Mouse (Mus musculus): ENCODE measurements around the gene Mep1a.
A peak's percentile ranks its signal among the peaks of the same experiment; 100 is the strongest.
"Not testable (repeated sequence)": the region's sequence is repeated elsewhere in the genome, so short reads cannot be mapped to it uniquely, and the experiment has no call there.

The Mep1a gene

DNA sequence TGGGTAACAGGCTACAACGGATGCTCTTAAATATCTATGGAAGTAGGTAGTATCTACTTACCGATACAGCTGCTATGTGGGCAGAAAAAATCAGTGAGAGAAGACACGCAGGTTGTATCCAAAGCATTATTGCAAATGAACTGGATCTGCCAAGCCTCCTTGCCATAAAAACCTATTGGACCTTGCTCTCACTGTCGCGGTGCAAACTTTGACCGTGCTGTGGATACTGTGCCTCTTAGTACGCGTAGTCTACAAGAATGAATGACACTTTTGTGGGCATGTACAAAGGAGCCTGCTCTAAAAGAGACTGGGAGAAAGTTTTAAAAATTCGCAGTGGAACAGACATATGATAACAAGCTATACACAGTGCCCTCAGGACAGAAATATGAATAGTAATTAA is at the start of gene Mep1a:
Gene Mep1a (minus strand): TSS at position 221 of the 400 bp plus-strand sequence.
- DNase-seq (ENCODE audit: low spot score in 2 of 2) = no peak

- DNase-seq (ENCODE audit: low spot score in 2 of 2) = no peak
These were observed 48.6 kb upstream of the Mep1a start for GRCm38 (mm10) chr17:43551122-43551630.

- no peak for DNase-seq (ENCODE audit: low spot score in 2 of 2)
These were observed 41.4 kb upstream of the Mep1a start for GRCm38 (mm10) chr17:43544040-43544439.

DNA sequence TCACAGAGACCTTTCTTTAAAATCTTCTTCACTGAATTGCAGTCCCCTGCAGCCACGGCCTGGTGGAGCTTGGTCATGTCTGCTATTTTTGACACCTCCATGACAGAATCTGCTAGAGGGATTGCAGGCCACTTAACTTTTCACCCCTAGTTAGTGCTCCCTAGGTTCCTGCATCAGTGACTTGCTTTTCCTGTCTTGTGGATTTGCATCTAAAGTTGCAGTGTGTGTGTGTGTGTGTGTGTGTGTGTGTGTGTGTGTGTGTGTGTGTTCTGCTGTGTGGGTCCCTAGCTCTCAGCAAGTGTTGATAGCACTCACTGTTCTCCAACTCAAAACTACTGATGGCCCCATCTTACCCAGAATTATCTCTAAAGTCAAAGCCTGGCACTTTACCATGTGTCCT is 40.9 kb upstream of the Mep1a start, which contains the start of gene Ankrd66:
Gene Ankrd66 (minus strand): TSS at position 101 of the 400 bp plus-strand sequence.
- DNase-seq (ENCODE audit: low spot score in 2 of 2) = no peak

GRCm38 (mm10) chr17:43538767-43539166 is 36.2 kb upstream of the Mep1a start:
- no peak for DNase-seq (ENCODE audit: low spot score in 2 of 2)

DNA sequence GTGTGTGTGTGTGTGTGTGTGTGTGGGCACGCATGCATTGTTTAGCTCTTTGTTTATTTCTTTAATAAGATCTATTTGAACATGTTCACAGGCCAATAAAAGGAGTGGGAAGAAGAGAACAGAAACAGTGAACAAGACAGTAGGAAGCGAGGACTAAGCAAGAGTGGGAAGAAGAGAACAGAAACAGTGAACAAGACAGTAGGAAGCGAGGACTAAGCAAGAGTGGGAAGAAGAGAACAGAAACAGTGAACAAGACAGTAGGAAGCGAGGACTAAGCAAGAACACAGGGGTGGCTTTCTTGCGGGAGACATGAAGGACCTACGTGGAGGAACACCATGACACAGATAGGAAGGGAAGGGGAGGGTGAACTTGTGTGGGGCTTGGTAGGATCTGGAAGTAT is 34.2 kb upstream of the Mep1a start:
- DNase-seq (ENCODE audit: low spot score in 2 of 2) = not testable (repeated sequence)

DNA sequence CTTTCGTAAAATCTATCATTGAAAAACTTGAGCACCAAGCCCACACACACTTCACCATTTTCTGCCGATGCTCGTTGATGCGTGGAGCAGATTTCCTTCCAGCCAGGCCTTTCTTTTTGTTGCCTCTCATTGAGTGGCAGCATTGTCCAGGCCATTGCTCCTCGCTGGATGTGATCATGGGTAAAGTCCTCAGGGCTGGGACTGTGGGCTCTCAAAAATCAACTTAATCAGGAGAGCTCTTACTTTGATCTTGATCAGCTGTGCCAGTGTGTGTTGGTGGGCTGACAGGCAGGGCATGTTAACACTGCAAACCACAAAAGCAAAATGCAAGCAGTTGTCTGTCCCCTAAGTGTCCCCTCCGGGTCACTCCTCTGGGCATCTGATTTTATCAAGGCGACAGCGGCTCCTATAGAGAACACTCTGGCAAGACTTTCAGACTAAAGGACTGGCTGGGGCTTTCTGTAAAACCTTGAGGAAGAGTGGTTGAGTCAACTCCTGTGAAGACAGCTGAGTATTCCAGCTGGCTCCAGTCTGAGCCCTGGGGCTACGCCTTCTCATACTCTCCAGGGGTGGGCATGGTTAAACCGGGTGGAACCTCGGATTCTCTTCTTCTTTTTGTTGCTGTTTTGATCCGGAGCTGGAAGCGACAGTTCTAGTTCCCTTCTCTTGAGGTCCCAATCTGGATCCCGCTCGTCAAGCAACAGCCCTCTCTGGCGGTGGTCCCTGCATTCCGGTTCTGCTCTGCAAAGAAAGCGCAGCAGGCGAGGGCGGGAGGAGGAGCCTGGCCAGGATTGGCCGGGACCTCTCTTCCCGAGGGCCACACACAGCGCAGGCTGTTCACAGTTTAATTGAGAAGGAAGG is 32.0 kb upstream of the Mep1a start:
- no peak for DNase-seq (ENCODE audit: low spot score in 2 of 2)

- DNase-seq (ENCODE audit: low spot score in 2 of 2) = no peak
These were observed 28.6 kb upstream of the Mep1a start for GRCm38 (mm10) chr17:43531192-43531591.

GRCm38 (mm10) chr17:43530507-43530906 is 27.9 kb upstream of the Mep1a start:
- DNase-seq (ENCODE audit: low spot score in 2 of 2) = no peak

DNA sequence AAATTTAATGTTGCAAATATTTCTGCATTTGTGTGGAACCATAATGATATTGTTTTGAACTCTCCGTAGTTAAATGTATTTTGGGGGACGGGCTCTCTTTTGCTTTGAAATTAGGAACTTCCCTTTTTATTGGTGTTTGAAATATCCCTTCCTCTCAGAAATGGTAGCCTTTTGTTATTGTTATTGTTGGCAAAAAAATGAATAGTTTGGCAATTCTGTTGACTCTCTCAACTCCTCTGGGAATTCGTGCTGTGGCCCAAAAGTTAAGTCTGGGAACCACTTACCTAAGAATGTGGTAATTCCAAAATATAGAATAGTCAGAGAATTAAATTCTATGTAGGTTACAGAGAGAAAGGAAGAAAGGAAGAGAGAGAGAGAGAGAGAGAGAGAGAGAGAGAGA is 17.6 kb upstream of the Mep1a start:
- no peak for DNase-seq (ENCODE audit: low spot score in 2 of 2)

DNA sequence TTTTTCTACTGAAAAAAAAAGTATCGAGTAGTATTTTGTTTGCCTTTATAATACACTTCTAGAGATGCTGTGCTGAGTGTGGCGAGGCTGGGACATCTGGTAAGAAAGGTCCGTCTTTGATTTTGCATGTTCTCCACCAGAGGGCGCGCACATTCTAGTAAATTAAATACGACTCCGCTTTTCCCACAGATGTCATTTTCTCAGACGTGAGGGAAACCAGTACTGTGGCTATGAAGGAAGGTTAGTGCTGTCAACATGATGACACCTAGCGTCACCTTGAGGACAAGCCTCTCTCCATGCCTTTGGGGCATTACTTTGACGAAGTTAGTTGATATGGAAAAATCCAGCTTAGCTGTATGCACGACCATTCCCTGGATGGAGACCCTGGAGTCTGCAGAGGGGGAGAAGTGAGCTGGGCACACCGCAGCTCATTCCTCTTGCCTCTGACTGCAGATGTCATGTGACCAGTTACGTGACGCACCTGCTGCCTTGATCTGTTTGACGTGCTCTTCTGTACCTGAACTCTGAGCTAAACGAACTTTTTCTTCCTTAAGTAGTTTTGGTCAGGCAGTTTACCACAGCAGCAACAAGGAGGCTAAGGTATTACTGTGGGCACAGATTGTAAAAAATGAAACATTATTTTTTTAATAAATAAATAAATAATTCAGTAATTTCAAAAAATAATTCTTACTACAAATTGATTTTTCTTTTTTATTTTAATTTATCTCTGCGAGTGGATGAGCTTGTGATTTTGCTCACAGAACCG is 16.2 kb upstream of the Mep1a start:
- DNase-seq (ENCODE audit: low spot score in 2 of 2) = peak in 1 of 2 experiments; percentile 39

GRCm38 (mm10) chr17:43510782-43511181 is 8.2 kb upstream of the Mep1a start:
- DNase-seq (ENCODE audit: low spot score in 2 of 2) = no peak

DNA sequence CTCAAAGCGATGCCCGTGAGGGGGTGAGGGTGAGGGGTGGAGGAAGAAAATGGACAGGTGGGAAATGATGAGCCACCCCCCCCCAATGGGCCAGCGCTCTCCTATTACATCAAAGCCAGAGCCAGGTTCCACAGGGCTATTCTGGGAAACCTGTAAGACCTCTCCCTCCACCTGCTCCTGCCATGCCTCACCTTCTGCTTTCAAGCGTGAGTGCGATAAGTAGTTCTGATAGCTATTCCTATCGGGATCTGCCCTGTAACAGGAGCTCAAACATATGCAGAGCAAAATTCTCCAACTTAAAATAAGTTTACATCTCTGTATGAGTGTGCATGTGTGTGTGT is 2.0 kb upstream of the Mep1a start:
- DNase-seq (ENCODE audit: low spot score in 2 of 2) = no peak

DNA sequence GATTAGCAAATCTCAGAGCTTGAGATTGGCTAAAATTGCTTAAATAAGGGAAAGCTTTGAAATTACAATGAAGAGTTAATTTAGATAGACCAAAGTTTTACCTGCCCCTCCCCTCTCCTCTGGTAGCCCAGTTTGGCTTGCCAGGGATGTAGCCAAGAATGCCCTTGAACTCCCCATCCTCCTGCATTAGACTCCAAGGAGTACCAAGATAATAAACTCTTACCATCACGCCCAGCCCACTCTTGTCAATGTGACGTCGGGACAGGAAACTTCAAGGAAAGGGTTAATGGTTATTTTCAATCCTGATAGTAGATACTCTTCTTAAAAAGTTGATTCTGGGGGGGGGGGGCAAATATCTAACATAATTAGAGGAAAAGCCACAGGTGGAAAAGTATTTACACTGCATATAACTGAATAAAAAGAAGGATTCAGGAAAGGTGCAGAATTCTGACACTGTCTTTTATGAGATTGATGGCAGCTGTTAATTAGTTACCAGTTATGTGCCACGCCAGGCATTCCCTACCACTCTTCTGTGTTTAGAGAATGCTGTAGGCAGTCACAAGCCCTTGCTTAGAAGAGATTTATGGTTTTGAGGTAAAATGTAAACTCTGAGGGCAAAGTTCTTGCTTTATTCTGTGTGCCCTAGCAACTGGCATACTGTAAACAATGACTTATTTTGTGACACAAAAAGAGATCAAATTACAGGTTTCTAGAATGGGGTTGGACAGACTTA is 1.4 kb upstream of the Mep1a start:
- DNase-seq (ENCODE audit: low spot score in 2 of 2) = no peak

DNA sequence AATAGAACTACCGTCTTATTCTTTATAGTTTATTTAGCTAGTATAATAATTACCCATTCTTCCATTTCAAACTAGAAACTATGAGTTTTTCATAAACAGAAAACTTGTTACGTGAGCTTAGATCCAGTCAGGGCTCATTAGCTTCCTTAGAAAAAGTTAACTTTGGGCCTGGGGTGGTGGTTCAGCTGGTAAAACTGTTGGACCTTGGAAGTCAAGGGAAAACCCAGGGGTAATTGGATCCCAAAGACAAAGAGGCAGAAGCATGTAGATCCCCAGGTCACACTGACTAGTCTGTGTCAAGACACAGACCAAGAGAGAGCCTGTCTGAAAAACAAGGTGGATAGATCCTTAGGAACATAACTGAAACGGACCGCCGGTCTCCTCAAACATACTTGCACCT is 981 bp downstream of the Mep1a start:
- no peak for DNase-seq (ENCODE audit: low spot score in 2 of 2)

DNA sequence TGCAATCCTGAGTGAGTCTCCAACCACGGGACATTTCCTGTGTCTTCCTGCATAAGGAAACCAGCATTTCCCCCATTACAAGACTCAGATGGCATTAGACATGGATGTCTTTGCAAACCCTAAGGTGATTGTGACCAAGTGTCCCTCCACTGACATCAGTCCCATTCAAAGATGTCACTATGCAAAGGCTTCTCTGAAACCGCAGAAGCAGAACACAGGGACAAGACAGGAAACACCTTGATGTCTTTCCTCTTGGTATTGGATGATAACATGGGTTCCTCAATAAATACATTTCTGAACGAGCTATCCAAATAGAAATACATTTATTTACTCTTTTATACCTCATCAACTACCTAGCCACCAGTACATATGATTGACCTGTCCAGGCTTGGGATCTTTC is 1.4 kb downstream of the Mep1a start:
- no peak for DNase-seq (ENCODE audit: low spot score in 2 of 2)

- DNase-seq (ENCODE audit: low spot score in 2 of 2) = no peak
These were observed 2.1 kb downstream of the Mep1a start for GRCm38 (mm10) chr17:43500513-43500912.

DNA sequence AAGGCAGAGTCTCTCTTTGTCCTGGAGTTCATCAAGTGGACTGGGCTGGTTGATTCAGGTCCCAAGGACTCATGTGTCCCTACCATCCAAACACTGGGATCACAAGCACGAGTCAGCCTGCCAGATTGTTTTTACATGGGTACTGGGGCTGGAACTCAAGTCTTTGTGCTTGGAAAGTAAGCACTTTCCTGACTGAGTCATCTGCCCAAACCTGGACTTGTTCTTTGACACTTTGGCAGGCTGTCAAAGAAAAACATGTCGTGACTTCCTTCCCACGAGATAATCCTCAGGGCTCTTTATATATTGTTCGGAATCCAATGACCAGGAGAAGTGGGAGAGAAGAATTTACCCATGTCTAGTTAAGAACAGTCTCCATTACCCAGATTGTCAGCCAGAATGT is 5.1 kb downstream of the Mep1a start:
- DNase-seq (ENCODE audit: low spot score in 2 of 2) = no peak

- DNase-seq (ENCODE audit: low spot score in 2 of 2) = no peak
These were observed 7.1 kb downstream of the Mep1a start for GRCm38 (mm10) chr17:43495502-43495901.

GRCm38 (mm10) chr17:43490371-43490770 is 12.2 kb downstream of the Mep1a start:
- not testable (repeated sequence) for DNase-seq (ENCODE audit: low spot score in 2 of 2)

GRCm38 (mm10) chr17:43488439-43489151 is 14.0 kb downstream of the Mep1a start:
- DNase-seq (ENCODE audit: low spot score in 2 of 2) = no peak
